Mouse (Mus musculus) R1 (cell line): Measurements from ENCODE around the gene Tmem150c.

Experiments used
- DNase-seq: peaks from one replicate; pipeline ENCODE4 v3.0.0-alpha.2; 2018; ENCODE audit warnings: low read depth, low spot score

Gene Tmem150c

DNA sequence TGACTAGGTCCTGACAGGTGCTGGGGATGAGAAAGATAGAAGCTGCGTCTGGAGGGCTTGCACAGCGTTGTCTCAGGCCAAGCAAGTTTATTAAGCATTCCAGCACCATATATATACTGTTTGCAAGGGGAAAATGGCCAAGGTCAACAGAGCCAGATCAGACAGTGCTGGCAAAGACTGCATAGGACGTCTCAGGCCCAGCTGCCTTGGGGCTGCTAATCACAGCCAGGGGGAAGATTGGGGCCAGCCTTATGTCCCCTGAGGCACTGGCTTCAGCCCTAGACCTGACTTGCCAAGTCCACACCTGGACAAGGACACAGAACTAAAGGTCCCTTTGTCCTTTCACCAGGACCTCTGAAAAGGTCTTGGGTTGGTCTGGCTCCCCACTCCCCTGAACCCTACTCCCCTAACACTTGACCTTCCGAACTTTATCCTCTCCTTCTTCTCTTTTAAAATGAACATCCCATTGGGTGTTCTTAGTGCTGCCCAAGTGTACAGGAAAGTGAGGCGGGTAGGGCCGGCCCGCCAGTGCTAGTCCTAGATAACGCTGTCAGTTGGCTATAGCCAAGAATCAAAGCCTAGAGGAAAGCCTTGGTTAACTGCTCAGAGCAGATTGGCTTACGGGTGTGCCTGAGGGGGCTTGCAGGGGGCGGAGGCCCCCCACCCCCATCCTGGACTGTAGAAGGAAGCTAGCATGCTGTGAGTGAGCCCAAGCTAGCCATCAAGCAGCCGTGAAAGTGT, 104.6 kb downstream of the Tmem150c start:
- no peak for DNase-seq

DNA sequence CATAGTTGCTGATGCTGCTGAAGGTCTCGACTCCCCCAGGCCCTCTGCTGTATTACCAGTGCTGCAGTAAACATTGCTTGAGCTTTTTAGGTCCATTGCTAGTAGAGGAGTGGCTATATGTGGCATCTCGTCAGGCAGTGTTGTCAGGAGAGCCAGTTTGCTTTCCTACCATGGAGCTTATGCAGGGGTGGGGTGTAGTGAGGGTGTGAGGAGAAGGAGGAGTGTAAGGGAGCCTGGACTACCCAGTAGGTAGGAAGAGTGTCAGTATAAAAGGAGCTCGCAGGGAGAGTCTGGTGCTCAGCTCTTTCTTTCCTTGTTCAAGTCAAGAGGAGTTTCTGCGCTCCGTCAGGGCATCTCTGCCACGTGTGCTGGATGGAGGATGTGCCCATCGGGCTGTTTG, 106.9 kb downstream of the Tmem150c start:
- DNase-seq: no peak

DNA sequence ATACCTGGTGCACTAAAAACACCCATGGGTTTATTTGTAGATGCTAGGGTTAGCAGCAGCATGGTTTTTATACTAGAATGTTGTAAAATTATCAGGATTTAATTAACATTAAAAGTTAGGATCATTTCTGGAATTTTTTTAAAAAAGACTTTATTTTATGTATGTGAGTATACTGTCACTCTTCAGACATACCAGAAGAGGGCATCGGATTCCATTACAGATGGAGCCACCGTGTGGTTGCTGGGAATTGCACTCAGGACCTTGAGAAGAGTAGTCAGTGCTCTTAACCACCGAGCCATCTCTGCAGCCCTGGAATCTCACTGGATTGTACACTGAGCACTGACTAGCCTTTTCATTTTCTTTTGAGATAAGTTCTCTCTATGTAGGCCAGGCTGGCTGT, 109.7 kb downstream of the Tmem150c start:
- no peak for DNase-seq

DNA sequence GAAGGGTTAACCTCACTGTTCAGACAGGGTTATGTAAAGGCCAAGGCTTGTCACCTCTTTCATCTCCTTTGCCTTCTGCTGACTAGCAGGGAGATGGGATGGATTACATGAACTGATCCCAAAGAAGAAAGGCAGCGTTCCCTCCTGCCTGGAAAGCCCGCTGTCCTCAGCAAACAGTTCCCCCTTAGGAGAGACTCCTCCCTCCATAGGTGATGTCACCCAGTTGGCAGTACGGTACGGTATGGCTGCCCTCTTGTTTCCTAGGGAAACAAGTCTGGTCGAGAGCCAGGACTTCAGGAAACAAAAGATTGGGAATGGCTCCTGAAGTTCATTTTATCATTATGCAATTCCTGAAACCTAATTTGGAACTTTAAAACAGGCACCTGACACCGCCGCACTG, 111.7 kb downstream of the Tmem150c start:
- peak; percentile 52 for DNase-seq

GRCm38 (mm10) chr5:100047143-100047640, 112.4 kb downstream of the Tmem150c start:
- peak; percentile 73 for DNase-seq

DNA sequence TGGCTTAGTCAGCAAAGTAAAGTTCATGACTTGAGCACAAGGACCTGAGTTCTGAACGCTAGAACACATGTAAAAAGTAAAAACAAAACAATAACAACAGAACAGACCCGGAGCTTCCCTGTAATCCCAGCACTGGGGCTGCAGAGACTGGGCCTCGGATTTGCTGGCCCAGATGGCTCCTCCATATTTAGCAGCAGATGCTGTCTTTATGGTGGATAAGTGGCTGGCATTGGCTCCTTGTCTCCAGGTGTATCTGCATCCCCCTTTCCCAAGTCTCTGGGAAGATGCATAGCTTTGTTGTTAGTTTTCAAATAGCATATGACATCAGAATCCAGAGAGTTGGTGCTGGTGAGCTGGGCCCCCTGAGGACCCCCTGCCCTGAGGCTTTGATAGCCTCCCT, 113.5 kb downstream of the Tmem150c start:
- DNase-seq: no peak

- DNase-seq: no peak
Observed at GRCm38 (mm10) chr5:100044621-100045020, 115.0 kb downstream of the Tmem150c start.

- peak; percentile 96 for DNase-seq
Observed at GRCm38 (mm10) chr5:100044030-100044429, 115.6 kb downstream of the Tmem150c start.

GRCm38 (mm10) chr5:100043361-100043760, 116.2 kb downstream of the Tmem150c start:
- peak; percentile 53 for DNase-seq

- DNase-seq: no peak
Observed at GRCm38 (mm10) chr5:100042467-100042866, 117.1 kb downstream of the Tmem150c start.

DNA sequence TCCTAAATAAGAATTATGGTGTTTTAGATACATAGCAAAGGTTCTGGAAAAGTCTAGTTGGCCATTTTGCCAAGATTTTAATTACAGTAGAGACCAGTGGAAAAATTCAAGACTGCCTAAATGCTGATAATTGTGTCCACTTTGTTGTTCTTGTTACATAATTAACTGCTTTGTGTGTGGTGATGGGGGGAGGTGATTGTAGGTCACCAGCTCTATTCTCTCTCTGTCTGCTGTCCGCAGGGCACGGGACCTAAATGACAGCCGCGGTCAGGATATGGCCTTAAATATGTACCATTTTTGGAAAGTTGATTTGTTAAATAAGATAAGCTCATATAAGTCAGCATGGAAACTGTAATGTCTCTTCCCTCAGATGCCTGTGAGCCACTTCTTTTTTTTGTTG, 118.3 kb downstream of the Tmem150c start:
- no peak for DNase-seq

DNA sequence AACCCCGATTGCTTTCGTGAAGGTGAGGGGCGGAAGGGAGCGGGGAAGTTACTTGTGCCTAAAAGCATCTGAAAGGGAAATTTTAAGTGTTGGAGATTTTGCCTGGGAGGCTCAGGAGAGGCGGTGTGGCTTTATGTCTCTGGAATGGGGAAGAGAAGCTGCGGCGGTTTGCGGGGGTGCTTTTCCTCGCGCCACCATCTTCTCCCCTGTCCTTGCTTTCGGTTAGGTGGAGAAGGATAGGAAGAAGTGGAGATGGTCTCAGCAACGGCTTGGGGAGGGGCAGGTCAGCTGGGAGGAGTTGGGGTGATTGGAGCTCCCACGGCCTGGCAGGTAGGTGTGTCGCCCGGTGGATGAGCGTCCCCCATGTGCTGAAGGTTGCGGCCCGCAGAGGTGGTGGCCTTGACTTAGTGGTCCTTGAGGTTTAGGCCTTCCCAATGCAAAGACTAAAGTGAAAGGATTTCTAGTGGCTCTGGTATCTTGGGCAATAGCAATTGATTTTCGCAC, 119.3 kb downstream of the Tmem150c start:
- DNase-seq: peak; percentile 75

DNA sequence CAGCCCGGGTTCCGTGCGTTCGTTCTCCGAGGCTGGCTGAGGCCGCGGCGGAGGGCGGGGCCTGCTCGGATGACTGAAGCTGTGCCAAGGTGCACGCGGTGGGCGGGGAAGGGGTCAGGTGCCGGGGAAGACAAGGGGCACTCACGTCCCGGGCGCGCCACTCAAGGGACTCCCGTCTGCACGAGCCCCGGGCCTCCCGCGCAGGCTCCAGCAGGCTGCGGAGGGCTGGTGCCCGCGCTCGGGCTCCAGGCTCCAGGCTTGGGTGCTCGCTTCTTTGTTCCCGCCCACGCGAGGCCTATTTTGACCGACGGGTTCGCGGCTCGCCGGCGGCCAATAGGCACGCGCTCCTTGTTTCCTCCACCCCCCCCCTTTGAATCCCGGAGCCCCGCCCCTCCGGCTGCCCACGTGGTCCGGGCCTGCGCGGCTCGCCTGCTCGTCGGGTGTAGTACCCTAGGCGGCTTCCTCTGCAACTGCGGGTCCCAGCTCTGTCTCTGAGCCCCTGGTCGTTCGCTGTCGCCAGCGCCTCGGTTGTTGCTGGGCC, 119.9 kb downstream of the Tmem150c start, which contains the start of the genes Hnrnpdl and Enoph1:
TSS of gene Hnrnpdl (minus strand) at position 63 of the 541 bp plus-strand sequence.
TSS of gene Enoph1 (plus strand) at position 384 of the 541 bp plus-strand sequence.
- peak; percentile 95 for DNase-seq

- peak; percentile 86 for DNase-seq
Observed at GRCm38 (mm10) chr5:100038714-100039601, 120.7 kb downstream of the Tmem150c start.

GRCm38 (mm10) chr5:100037965-100038713, 121.5 kb downstream of the Tmem150c start:
- peak; percentile 84 for DNase-seq

DNA sequence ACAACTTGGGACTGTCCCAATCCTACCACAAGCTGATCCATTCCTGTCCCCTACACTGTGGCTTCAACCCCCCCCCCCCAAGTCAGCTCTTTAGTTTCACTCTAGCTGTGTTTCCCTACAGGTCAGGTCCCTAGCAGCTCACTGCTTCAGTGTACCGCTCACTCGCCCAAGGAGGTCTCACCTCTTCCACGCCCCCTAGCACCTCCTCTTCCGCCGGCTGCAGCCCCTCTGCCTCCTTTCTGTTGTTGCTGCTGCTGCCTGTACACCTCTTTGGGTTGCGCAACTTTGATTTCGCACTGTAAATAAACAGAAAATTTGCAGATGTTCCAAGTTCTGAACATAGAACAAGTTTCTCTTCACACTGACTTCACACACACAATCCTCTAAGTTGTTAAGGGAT, 122.9 kb downstream of the Tmem150c start:
- DNase-seq: peak; percentile 82

- no peak for DNase-seq
Observed at GRCm38 (mm10) chr5:100035950-100036349, 123.7 kb downstream of the Tmem150c start.

- DNase-seq: no peak
Observed at GRCm38 (mm10) chr5:100032646-100033045, 127.0 kb downstream of the Tmem150c start.

DNA sequence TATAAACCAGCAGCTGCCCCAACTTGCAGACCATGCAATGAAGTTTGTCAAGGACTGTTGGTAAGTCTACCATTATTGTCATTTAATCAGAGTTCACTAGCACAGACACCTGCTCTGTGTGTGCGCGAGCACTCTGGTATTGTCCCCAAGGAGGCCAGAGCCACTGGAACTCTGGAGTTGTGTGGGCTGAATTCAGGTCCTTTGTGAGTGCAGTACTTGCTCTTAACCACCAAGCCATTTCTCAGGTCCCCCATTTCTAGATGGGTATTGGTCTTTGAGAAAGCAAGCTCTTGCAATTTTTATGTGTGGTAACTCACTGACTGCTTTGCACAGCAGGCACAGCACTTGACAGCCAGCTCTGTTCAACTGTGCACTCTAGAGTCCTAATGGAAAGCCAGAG, 127.5 kb downstream of the Tmem150c start:
- peak; percentile 71 for DNase-seq

DNA sequence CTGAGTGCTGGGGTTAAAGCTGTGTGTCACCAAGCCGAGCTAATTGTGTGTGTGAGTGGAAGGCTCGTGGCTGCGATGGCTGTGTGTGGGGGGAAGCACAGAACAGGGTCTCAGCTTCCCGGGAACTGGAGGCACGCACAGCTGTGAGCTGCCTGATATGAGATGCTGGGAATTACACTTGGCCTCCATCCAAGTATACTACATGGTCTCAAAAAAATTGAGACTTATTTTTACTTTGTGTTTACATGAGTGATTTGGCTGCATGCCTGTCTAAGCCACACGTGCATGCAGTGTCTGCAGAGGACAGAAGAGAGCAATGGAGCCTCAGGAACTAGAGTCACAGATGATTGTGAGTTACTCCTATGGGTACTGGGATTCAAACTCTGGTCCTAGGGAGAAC, 129.5 kb downstream of the Tmem150c start:
- no peak for DNase-seq
